Mouse (Mus musculus) forebrain, embryonic 15.5 days (tissue): ENCODE data around the gene Rmi2. TPM values are rescaled to one million over a fixed set of nuclear protein-coding genes. Genes with fewer than 3 reads are reported as not detected.

ENCODE experiments used
- ATAC-seq: fragments of 200-750 bp; cut with Nextera tagmentation; replicated peaks from 2 replicates; pipeline ENCODE4 v1.8.0; 2017; ENCODE audit warnings: mild to moderate bottlenecking, moderate TSS enrichment, moderate library complexity
- H3K27ac ChIP-seq: fragments of 300-500 bp; sonication (generic); replicated peaks from 2 replicates; pipeline ENCODE4 v1.5.1; 2015; ENCODE audit warnings: mild to moderate bottlenecking, inconsistent platforms
- H3K27me3 ChIP-seq: fragments of 300-500 bp; sonication (generic); 2 replicates; pipeline ENCODE4 v1.6.1; 2015; ENCODE audit warnings: inconsistent platforms
- H3K36me3 ChIP-seq: fragments of 300-500 bp; sonication (generic); 2 replicates; pipeline ENCODE4 v1.6.1; 2015; ENCODE audit warnings: mild to moderate bottlenecking, inconsistent platforms
- H3K4me1 ChIP-seq: fragments of 300-500 bp; sonication (generic); 2 replicates; pipeline ENCODE4 v1.6.1; 2015; ENCODE audit warnings: inconsistent platforms
- H3K4me2 ChIP-seq: fragments of 300-500 bp; sonication (generic); replicated peaks from 2 replicates; pipeline ENCODE4 v1.6.1; 2015; ENCODE audit warnings: mild to moderate bottlenecking, inconsistent platforms
- H3K4me3 ChIP-seq: fragments of 300-500 bp; sonication (generic); 2 replicates; pipeline ENCODE4 v1.5.1; 2015; ENCODE audit warnings: mild to moderate bottlenecking, inconsistent platforms
- H3K9ac ChIP-seq: fragments of 300-500 bp; sonication (generic); replicated peaks from 2 replicates; pipeline ENCODE4 v1.6.1; 2015; ENCODE audit warnings: mild to moderate bottlenecking, inconsistent platforms
- H3K9me3 ChIP-seq: fragments of 300-500 bp; sonication (generic); 2 replicates; pipeline ENCODE4 v1.6.1; 2016; ENCODE audit warnings: inconsistent platforms
- WGBS: fragments of 180-500 bp; shearing (Covaris S2); methylation state at CpG from one replicate; pipeline ENCODE4 v1.1.7; 2015; ENCODE audit warnings: mixed read lengths; 5-methylcytosine and 5-hydroxymethylcytosine counted together
- polyA plus RNA-seq: library from polyadenylated mRNA; unstranded; fragments of >200 nt; fragmentation: Nextera tagmentation; extraction: Ambion mirVana; gene quantifications from 2 replicates; pipeline ENCODE4 v1.2.1, GENCODE M21; 2015

Gene Rmi2
- polyA plus RNA-seq, 1 experiment from 2014 or later, result 0.94 TPM

- Histone ChIP-seq H3K9ac (no peak overlapping the region), H3K9me3 (no peaks in the 10 kb centered on the region), H3K36me3 (no peaks in the 10 kb centered on the region), H3K4me1 (no peaks in the 10 kb centered on the region), H3K27me3 (no peaks in the 10 kb centered on the region), H3K27ac (no peak overlapping the region), H3K4me2 (no peak overlapping the region), H3K4me3 (no peak overlapping the region)
- 94% methylated on average over 4 of the region's 4 CpGs for whole genome bisulfite sequencing
- no peak for ATAC-seq
These were observed 80.2 kb downstream of the Rmi2 start for GRCm38 (mm10) chr16:10915066-10915465.

GRCm38 (mm10) chr16:10916271-10916670 lies 81.4 kb downstream of the Rmi2 start:
- Histone ChIP-seq H3K4me2 (no peak overlapping the region), H3K4me1 (no peaks in the 10 kb centered on the region), H3K36me3 (no peaks in the 10 kb centered on the region), H3K9me3 (no peaks in the 10 kb centered on the region), H3K27ac (no peak overlapping the region), H3K27me3 (no peaks in the 10 kb centered on the region), H3K4me3 (no peak overlapping the region), H3K9ac (no peak overlapping the region)
- WGBS, result 87% methylated on average over 3 of the region's 3 CpGs
- ATAC-seq, result no peak

- Histone ChIP-seq H3K4me2 (no peak overlapping the region), H3K4me1 (no peaks in the 10 kb centered on the region), H3K36me3 (no peaks in the 10 kb centered on the region), H3K27me3 (no peaks in the 10 kb centered on the region), H3K4me3 (no peak overlapping the region), H3K27ac (no peak overlapping the region), H3K9ac (no peak overlapping the region), H3K9me3 (no peaks in the 10 kb centered on the region)
- ATAC-seq, result no peak
These were observed 85.0 kb downstream of the Rmi2 start for GRCm38 (mm10) chr16:10919856-10920255.

- WGBS, result 66% methylated on average over 5 of the region's 5 CpGs
- H3K4me2 ChIP-seq, result no peak overlapping the region
- no peak for ATAC-seq
These were observed 88.7 kb downstream of the Rmi2 start for GRCm38 (mm10) chr16:10923561-10923960.

GRCm38 (mm10) chr16:10925591-10926180 lies 90.8 kb downstream of the Rmi2 start:
- Histone ChIP-seq H3K4me3 (no peak overlapping the region), H3K4me1 (peaks cover 6% of the 10 kb centered on the region; the same call in 1 of the 2 replicates), H3K27ac (no peak overlapping the region), H3K27me3 (no peaks in the 10 kb centered on the region), H3K36me3 (no peaks in the 10 kb centered on the region), H3K9ac (no peak overlapping the region), H3K4me2 (no peak overlapping the region), H3K9me3 (0 out of 2 replicates have a peak, but pooled peaks cover 3% of the 10 kb centered on the region)
- ATAC-seq, result no peak
- 37% methylated on average over 7 of the region's 7 CpGs for WGBS

More at GRCm38 (mm10) chr16:10923561-10923960, 88.7 kb downstream of the Rmi2 start:
- H3K27ac ChIP-seq, result no peak overlapping the region
- H3K9ac ChIP-seq, result no peak overlapping the region
- no peaks in the 10 kb centered on the region for H3K27me3 ChIP-seq
- peaks cover 6% of the 10 kb centered on the region; the same call in 1 of the 2 replicates for H3K4me1 ChIP-seq
- no peaks in the 10 kb centered on the region for H3K36me3 ChIP-seq
- no peak overlapping the region for H3K4me3 ChIP-seq
- no peaks in the 10 kb centered on the region for H3K9me3 ChIP-seq

- H3K9me3 ChIP-seq, result 0 out of 2 replicates have a peak, but pooled peaks cover 3% of the 10 kb centered on the region
- no peak overlapping the region for H3K4me2 ChIP-seq
- H3K4me1 ChIP-seq, result peaks cover 6% of the 10 kb centered on the region; the same call in 1 of the 2 replicates
- WGBS, result 94% methylated on average over 1 of the region's 1 CpGs
- H3K27me3 ChIP-seq, result no peaks in the 10 kb centered on the region
- H3K4me3 ChIP-seq, result no peak overlapping the region
- no peaks in the 10 kb centered on the region for H3K36me3 ChIP-seq
- no peak for ATAC-seq
- no peak overlapping the region for H3K9ac ChIP-seq
- H3K27ac ChIP-seq, result no peak overlapping the region
These were observed 92.2 kb downstream of the Rmi2 start for GRCm38 (mm10) chr16:10927026-10927425.

- WGBS, result 67% methylated on average over 3 of the region's 3 CpGs
These were observed 98.5 kb downstream of the Rmi2 start for GRCm38 (mm10) chr16:10933372-10933771.

GRCm38 (mm10) chr16:10934047-10934446 lies 99.2 kb downstream of the Rmi2 start:
- Histone ChIP-seq H3K27me3 (no peaks in the 10 kb centered on the region), H3K9me3 (0 out of 2 replicates have a peak, but pooled peaks cover 3% of the 10 kb centered on the region), H3K4me1 (no peaks in the 10 kb centered on the region), H3K4me2 (no peak overlapping the region), H3K27ac (no peak overlapping the region), H3K9ac (no peak overlapping the region), H3K4me3 (no peak overlapping the region), H3K36me3 (no peaks in the 10 kb centered on the region)
- ATAC-seq, result no peak
- WGBS, result 95% methylated on average over 1 of the region's 1 CpGs

More at GRCm38 (mm10) chr16:10933372-10933771, 98.5 kb downstream of the Rmi2 start:
- H3K36me3 ChIP-seq, result no peaks in the 10 kb centered on the region
- 0 out of 2 replicates have a peak, but pooled peaks cover 3% of the 10 kb centered on the region for H3K9me3 ChIP-seq
- H3K27ac ChIP-seq, result no peak overlapping the region
- no peak overlapping the region for H3K4me3 ChIP-seq
- no peak overlapping the region for H3K9ac ChIP-seq
- H3K27me3 ChIP-seq, result no peaks in the 10 kb centered on the region
- no peak overlapping the region for H3K4me2 ChIP-seq
- ATAC-seq, result no peak
- no peaks in the 10 kb centered on the region for H3K4me1 ChIP-seq

- ATAC-seq, result no peak
- WGBS, result 37% methylated on average over 5 of the region's 5 CpGs
- Histone ChIP-seq H3K4me2 (no peak overlapping the region), H3K36me3 (no peaks in the 10 kb centered on the region), H3K27ac (no peak overlapping the region), H3K9me3 (no peaks in the 10 kb centered on the region), H3K27me3 (no peaks in the 10 kb centered on the region), H3K4me3 (no peak overlapping the region), H3K9ac (no peak overlapping the region), H3K4me1 (no peaks in the 10 kb centered on the region)
These were observed 102.0 kb downstream of the Rmi2 start for GRCm38 (mm10) chr16:10936700-10937319.

GRCm38 (mm10) chr16:10937497-10937896 lies 102.6 kb downstream of the Rmi2 start:
- no peaks in the 10 kb centered on the region for H3K27me3 ChIP-seq
- no peaks in the 10 kb centered on the region for H3K36me3 ChIP-seq
- no peak overlapping the region for H3K4me3 ChIP-seq
- no peak overlapping the region for H3K27ac ChIP-seq
- 81% methylated on average over 11 of the region's 11 CpGs for WGBS
- H3K4me1 ChIP-seq, result no peaks in the 10 kb centered on the region
- H3K9me3 ChIP-seq, result no peaks in the 10 kb centered on the region
- H3K4me2 ChIP-seq, result no peak overlapping the region
- no peak for ATAC-seq
- H3K9ac ChIP-seq, result no peak overlapping the region

- no peak overlapping the region for H3K4me3 ChIP-seq
- no peak for ATAC-seq
- WGBS, result 86% methylated on average over 4 of the region's 4 CpGs
- H3K4me1 ChIP-seq, result no peaks in the 10 kb centered on the region
- H3K9ac ChIP-seq, result no peak overlapping the region
- no peaks in the 10 kb centered on the region for H3K27me3 ChIP-seq
- no peak overlapping the region for H3K4me2 ChIP-seq
- no peaks in the 10 kb centered on the region for H3K9me3 ChIP-seq
- no peaks in the 10 kb centered on the region for H3K36me3 ChIP-seq
- H3K27ac ChIP-seq, result no peak overlapping the region
These were observed 105.1 kb downstream of the Rmi2 start for GRCm38 (mm10) chr16:10939932-10940331.

GRCm38 (mm10) chr16:10940661-10941060 lies 105.8 kb downstream of the Rmi2 start:
- H3K27ac ChIP-seq, result no peak overlapping the region
- ATAC-seq, result no peak
- H3K36me3 ChIP-seq, result no peaks in the 10 kb centered on the region
- WGBS, result 78% methylated on average over 2 of the region's 2 CpGs
- no peak overlapping the region for H3K4me2 ChIP-seq
- no peaks in the 10 kb centered on the region for H3K4me1 ChIP-seq
- no peak overlapping the region for H3K9ac ChIP-seq
- no peaks in the 10 kb centered on the region for H3K27me3 ChIP-seq
- no peak overlapping the region for H3K4me3 ChIP-seq
- H3K9me3 ChIP-seq, result no peaks in the 10 kb centered on the region
